Mouse (Mus musculus): ENCODE measurements around the gene Gm21974. TPM values are rescaled to one million over a fixed set of nuclear protein-coding genes. Genes with fewer than 3 reads are reported as not detected.
"Not testable (repeated sequence)": the region's sequence is repeated elsewhere in the genome, so short reads cannot be mapped to it uniquely, and the experiment has no call there.

The Gm21974 gene
- polyA plus RNA-seq, 1 experiment: not detected

DNA sequence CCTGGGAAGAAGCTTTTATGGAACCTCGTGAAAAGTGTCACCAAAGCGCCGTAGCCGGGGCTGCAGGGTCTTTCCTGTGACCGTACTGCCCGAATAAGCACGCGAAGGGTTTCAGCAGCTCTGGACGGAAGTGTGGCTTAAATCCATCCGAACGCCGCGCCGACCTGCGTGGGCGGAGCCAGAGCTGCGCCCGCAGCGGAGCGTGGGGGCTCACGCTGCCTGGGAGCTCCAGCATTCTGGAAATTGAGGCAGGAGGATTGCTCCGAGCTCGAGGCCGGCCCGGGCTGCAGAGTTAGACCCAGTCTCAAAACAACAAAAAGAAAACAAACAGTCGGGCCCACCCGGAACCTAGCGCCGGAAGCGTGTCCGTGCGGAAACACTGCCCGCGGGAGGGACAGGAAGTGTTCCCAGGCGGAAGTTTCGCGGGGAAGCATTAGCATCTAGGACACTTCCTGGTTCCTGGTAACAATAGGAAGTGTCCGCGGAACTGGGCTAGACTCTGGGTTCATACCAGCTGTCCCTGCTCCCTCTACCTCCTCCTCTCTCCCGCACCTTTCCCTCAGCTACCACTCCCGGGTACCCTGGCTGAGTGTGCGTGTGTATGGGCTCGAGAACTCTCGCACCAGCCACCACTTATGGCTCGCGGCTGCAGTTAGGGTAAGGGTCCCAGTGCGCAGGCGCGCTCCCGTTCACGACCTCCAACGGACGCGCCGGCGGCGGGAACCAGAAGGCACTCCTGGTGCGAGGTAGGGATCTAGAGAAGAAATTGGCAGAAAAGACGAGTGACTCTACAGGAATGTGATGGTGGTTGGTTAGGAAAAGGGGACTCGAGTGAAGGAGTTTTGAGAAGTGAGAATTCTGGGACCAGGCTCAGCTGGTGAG lies 18.5 kb downstream of the Gm21974 start, which contains the start of gene Zfp668:
Gene Zfp668 (minus strand): TSS at position 362 of the 882 bp plus-strand sequence.
- peak; percentile 83 for DNase-seq (ENCODE audit: low spot score)

DNA sequence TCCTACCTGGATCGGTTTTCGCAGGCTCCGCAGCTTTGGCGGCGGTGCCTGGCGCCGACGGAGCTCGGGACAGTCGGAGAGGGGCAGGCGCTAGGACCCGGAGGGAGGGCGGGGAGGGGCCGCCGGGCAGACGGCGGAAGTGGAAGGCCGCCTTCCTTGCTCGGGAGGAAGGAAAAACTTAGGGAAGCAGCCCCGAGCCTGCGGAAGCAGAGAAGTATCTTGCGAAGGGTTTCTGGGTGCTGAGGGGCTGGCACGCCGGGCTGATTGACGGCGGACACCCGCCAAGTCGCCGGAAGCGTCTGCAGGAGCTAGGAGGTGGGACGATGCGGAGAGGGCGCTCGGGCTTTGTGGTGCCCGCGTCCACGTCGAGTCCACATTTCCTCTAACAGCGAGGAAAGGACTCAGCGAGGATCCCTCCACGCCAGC lies 19.2 kb downstream of the Gm21974 start, which contains the start of gene Zfp646:
Gene Zfp646 (plus strand): TSS at position 181 of the 426 bp plus-strand sequence.
- DNase-seq (ENCODE audit: low spot score): no peak

DNA sequence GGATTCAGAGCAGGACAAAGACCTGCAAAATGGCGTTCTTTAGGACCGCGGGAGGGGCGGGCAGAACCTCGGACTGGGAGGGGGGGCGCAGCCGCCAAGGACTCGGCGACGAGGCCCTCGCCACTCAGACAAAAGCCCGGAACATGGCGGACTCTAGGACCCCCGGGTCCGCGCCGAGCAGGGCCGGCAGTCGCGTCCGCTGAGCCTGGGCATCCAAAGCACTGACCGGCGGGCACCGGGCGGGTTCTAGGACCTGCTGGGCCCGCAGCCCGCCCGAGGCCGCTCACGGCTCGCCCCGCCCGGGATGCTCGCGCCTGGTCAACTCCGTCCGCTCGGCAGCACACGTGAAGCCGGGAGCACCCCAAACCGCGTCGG lies 19.6 kb downstream of the Gm21974 start:
- peak; percentile 77 for DNase-seq (ENCODE audit: low spot score)

DNA sequence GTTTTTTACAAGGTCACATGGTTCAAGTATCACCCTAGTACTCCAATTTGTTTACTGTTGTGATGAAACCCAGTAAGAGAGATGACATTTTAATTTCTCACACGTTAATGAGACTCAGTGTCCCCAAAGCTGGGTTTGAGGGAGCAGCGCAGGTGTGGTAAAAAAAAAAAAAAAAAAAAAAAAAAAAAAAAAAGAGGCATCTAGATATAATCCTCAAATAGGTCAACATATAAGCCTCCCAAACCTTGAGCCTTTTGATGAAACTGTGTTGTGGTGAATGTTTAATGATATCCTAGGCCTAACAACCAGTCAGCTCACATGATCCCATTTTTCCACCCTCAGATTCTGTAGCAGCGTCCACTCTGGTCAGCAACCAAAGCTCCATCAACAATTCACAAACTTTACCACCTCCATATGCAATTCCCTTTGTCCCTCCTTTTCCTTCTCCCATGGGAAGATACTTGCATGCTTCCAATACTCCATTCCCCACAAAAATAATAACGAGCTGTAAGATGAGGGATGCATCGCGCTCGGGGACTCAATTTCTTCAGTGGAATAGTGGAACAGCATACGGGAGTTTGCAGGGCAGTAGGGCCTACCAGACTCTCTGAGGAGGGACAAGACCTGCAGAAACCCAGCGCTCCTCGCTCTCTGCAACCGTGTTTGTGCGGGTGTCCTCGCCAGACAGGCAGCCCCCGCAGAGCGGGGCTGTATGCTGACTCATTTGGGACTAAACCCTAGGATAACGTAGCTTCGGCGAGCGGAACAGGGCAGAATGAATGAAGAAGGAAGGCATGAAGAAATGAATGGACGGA lies 20.2 kb downstream of the Gm21974 start:
- DNase-seq (ENCODE audit: low spot score): no peak

DNA sequence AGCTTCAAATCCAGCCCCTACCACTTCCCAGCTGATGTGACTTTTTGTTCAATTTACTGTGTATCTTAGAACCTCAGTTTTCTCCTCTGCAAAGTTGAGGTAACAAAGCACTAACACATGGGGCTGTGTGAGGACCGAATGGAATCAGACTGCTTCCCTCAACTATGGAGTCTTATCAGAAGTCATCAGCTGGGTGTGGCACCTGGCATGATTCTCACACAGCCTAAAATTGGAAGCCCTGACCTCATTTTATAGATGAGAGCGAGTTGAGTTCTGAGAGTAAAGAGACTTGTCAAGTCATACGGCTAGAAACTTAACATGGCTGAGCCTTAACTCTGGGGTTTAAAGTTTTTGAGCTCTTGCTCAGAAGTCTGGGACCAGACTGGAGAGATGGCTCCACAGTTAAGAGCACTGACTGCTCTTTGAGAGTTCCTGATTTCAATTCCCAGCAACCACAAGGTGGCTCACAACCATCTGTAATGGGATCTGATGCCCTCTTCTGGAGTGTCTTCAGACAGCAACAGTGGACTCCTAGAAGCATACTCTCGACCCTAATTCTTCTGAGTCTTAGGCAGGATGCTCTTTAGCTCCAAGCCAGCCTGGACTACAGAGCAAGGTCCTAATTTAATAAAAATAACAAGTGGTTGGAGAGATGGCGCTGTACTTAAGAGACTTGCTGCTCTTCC lies 25.0 kb downstream of the Gm21974 start:
- no peak for DNase-seq (ENCODE audit: low spot score)

DNA sequence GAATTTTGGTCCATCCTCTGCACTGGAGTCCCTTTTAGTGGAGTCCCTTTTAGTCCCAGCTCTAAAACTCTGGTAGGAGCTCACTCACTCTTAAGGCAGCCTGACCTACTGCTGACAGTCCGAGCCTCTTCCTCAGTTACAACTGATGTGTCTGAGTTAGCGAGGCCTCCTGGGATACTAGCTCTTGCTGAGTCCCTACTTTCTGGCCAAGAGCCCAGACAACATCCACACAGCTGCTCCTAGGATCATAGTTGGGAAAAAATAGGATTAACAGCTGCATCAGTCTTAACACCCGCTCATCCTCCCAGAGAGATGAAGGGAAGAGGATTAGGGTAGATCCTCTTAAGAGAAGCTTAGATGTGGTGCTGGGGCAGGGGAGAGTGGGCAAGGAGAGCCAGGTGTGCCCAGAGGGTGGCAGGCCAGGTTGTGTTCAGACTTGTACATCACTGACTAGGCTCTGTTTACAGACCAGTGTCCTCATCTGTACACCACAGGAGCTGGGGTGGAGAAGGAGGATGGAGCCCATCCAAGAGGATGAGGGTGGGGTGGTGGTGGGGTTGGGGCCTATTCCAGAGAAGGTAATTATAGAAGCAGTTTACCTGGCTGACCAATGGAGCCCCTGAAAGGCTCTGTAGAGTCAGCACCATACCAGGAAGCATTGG lies 26.0 kb downstream of the Gm21974 start:
- no peak for DNase-seq (ENCODE audit: low spot score)

DNA sequence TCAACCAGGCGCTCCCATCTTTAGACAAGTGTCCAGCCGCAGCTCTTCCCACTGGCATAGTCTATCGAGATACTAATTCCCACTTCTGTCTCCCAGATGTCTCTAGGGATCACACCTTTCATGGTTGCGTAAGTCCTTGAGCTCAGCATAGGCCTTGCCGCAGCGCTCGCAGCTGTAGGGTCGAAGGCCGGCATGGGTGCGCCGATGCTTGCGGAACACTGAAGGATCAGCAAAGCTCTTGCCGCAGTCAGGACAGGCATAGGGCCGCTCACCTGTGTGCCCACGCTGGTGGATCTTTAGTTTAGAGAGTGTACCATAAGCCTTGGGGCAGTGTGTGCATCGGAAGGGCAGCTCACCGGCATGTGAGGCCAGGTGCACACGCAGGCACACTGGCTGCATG lies 27.6 kb downstream of the Gm21974 start:
- DNase-seq (ENCODE audit: low spot score): no peak

DNA sequence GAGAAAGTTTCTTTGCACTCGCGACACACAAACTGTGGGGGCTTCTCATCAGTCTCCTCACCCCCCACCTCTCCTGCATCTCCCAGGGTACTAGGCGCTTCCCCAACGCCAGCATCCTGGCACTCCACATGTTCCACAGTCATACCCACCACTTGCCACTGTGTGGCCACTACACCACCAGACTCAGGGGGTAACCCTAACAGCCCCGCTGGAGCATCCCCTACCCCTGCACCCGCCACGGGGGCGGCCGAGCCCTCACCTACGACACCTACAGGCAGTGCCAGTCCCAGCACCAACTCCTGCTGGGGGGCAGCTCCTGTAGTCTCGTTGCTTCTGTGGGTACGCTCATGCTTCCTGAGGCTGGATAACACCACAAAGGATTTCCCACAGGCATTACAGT lies 28.8 kb downstream of the Gm21974 start:
- no peak for DNase-seq (ENCODE audit: low spot score)

DNA sequence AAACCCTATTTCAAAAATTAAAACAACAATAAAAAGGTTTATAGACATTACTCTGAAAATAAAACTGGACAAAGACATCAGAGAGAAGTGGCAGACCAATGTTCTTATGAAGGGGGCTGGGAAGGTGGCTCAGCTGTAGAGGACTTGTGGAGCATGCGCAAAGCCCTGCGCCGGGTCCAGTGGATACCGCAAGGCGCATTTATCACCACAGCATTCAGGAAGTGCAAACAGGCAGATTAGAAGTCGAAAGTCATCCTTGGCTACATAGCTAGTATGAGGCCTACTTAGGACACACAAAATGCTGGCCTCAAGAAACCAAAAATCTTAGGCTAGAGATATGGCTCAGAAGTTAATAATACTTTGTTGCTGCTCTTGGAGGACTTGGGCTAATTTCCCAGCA lies 37.0 kb downstream of the Gm21974 start:
- no peak for DNase-seq (ENCODE audit: low spot score)

DNA sequence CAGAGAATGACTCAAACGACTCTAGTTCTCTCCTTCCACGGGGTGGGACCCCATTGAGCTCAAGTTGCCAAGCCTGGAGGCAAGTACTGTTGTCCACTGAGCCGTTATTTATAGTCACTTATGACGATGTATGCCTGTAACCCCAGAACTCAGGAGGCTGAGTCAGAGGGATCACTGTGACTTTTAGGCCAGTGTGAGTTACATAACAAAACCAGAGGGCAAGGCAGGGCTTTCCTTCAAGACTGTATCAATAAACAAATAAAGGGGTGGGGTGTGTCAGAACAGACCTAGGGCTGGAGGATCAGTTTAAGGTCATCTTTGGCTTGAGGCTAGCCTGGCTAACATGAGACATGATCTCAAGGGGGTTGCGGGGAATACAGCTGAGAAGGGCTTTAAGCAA lies 44.3 kb downstream of the Gm21974 start:
- DNase-seq (ENCODE audit: low spot score): no peak

DNA sequence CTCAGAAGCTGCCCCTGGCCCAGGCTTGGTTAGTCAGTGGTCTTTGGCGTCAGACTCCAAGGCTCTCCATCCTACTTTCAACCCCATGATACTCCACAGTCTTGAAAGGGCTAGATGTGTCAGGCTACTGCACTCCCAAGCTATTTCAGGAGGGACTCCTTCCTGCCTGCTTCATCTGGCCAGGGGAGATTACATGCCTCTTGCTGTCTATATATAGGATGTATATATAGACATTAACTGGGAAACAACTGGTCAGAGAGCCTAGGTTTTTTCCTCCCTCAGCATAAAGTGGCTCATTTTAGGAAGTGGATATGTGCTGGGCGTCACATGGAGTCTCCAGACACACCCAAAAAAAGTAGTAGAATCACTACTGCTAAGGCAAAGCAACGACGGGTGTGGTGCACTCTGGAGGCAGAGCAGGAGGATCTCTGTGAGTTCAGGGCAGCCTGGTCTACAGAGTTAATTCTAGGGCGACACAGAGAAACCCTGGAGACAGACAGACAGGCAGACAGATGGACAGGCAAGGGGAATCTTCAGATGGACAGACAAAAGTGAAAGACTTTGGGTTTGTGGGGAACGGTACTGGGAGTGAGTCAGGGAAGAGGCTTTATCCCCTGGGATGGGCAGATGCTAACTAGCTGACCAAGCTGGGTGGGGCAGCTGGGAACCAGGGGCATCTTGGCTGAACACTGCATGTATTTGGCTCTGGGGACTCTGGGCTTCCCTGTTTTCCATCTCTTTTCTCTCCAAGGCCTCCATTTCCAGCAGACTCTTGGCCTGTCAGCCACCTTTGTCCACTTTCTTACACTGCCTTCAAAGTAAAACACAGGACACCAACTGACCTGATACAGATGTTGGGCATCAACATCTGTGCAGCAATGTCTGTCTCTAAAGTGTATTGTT lies 45.0 kb downstream of the Gm21974 start:
- DNase-seq (ENCODE audit: low spot score): no peak

DNA sequence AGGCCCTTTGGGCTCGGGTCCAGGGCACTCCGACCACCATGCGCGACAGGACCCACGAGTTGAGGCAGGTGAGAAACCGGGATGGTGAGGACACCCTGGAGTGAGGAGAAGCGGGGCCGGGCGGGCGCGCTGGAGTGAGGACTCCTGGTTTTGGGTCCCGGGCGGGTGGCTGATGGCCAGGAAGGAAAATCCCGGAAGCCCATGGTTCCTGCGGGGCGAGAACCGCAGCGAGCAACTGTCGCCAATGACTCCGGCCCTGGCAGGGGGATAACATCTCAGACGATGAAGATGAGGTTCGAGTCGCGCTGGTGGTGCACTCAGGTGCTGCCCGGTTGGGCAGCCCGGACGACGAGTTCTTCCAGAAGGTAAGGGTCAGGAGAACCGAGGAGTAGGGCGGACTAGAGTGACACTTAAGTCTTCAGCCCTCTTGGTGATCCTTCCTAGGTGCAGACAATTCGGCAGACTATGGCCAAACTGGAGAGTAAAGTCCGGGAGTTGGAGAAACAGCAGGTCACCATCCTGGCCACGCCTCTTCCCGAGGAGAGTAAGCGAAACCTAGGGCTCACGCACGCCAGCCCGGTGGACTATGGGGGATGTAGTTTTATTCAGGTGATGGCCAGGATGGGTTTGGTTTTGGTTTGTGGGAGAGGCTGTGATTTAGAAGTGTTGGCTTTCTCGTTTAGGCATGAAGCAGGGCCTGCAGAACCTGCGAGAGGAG lies 53.1 kb downstream of the Gm21974 start:
- DNase-seq (ENCODE audit: low spot score): peak; percentile 52

DNA sequence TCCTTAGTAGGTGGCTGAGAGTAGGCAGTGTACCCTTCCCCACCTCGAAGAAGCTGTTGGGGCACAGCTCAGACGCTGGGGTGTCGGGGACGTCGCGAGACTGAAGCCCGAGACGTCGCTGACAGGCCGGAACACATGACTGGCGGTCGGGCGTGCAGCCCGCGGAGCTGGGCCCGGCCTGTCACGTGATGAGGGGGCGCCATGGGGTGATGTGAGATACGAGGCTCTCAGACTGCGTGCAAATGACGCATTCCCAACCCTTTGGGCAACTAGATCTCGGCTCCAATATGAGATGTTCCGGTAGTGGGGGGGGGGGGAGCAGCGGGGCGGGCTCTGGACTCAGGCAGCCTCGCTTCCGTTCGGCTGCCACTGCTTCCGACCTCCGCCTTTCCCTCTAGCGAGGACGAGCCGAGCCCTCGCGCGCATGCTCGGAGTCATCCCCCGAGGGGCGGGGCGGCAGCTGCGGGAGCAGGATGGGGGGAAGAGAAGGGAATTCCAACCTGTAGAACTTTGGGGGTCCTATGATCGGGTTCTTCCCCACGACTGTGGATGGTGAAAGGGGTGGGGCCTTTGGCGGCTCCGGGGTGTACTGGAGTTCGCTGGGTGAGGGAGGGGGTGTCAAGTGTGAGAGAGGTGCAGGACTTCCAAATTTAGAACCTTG lies 53.8 kb downstream of the Gm21974 start:
- DNase-seq (ENCODE audit: low spot score): peak; percentile 86

DNA sequence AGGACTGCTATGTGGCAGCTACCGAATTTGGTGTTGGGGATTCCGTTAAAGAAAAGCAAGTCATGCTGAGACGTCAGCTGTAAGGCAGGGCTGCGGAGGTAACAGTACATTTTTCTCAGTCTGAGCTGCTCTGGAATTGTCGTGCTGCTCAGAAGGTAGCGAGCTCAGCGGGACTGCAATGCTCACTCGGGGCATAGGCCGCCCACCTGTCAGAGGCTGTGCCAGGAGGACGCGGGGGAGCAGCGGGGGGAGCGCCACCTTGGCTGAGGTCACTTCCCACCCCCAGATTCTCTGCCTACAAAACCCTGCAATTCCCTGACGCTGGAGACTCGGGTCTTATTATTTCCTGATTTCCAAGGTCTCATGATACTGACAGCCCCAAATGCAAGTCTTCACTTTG lies 54.4 kb downstream of the Gm21974 start:
- DNase-seq (ENCODE audit: low spot score): no peak

DNA sequence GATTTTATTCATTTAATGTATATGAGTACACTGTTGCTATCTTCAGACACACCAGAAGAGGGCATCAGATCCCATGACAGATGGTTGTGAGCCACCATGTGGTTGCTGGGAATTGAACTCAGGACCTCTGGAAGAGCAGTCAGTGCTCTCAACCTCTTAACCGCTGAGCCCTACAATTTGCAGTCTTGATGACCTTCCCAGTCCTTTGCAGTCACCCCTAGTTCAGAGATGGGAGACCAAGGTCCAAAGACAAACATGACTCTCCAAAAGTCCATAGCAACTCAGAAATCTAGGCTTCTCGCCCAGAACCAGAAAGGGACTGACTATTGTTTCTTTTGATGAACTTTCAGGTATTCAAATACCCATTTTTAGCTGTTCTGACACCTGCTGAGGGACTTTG lies 55.2 kb downstream of the Gm21974 start:
- not testable (repeated sequence) for DNase-seq (ENCODE audit: low spot score)

DNA sequence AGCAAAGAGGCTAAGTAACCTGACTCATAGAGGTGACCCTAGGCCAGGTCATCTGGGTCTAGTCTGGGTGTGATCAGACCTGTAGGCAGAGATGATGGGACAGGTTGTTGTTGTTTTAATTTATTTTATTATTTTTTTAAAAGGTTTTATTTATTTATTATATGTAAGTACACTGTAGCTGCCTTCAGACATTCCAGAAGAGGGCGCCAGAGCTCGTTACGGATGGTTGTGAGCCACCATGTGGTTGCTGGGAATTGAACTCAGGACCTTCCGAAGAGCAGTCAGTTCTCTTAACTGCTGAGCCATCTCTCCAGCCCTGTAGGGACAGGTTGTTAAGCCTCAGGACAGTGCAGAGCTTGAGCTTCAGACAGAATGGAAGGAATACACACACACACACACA lies 57.4 kb downstream of the Gm21974 start:
- DNase-seq (ENCODE audit: low spot score): not testable (repeated sequence)

DNA sequence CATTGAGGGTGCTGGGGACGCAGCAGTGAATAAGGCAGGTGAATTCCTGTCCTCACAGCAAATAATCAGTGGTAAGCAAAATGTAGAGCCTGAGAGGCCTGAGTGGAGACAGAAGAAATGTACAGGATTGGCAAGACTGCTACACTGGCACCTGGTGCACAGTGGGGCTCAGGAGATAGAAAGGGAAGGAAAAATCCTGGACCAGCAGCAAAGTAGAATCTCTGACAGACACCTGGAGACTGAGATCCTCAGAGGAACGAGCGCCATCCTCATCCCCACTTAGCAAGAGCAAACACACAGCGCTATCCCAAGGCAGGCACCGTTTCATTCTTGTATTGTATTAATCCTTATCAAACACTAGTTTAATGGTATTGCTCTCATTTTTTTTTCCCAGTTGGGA lies 57.8 kb downstream of the Gm21974 start:
- no peak for DNase-seq (ENCODE audit: low spot score)

Measured in urinary bladder, adult 2 months (tissue).